Mouse (Mus musculus) c-Kit-positive CD71-positive TER-119-negative erythroid progenitor cells, embryonic 14.5 days (primary cell): ENCODE measurements around the gene Rbbp6.

Experiments used
- DNase-seq: peaks from one replicate; pipeline ENCODE4 v3.0.0-alpha.2; 2013; ENCODE audit warnings: low read depth

Rbbp6 gene

GRCm38 (mm10) chr7:122970864-122971420 is 5.5 kb downstream of the Rbbp6 start:
- DNase-seq, result no peak

- no peak for DNase-seq
These were observed 6.7 kb downstream of the Rbbp6 start for GRCm38 (mm10) chr7:122972006-122972689.

GRCm38 (mm10) chr7:122979514-122979913 is 14.0 kb downstream of the Rbbp6 start:
- no peak for DNase-seq

DNA sequence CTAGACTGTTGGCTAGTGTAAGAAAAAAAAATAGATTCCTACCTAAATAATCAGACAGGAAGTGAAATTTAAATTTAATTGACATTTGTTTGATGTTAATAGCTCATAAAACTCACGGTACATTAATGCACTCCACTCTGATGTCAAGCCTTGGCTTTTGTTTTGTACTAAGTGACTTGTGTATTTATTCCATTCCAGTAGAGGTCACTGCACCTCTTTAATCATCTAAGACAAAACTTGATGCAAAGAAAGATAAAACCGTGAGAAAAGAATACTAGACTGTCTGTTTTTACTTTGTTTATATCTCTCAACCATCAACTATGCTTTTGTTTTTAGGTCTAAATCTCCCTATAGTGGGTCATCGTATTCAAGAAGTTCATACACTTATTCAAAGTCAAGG is 32.7 kb downstream of the Rbbp6 start:
- no peak for DNase-seq

DNA sequence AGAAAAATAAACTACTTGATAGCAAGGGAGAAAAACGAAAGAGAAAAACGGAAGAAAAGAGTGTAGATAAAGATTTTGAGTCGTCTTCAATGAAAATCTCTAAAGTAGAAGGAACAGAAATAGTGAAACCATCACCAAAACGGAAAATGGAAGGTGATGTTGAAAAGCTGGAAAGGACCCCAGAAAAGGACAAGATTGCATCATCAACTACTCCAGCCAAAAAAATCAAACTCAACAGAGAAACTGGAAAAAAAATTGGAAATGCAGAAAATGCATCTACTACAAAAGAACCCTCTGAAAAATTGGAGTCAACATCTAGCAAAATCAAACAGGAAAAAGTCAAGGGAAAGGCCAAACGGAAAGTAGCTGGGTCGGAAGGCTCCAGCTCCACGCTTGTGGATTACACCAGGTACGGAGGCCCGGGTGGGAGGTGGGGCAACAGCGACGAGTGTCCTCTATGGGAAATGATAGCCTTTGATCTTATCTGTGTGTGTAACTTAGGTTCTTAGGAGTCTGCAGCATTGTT is 34.4 kb downstream of the Rbbp6 start:
- no peak for DNase-seq

DNA sequence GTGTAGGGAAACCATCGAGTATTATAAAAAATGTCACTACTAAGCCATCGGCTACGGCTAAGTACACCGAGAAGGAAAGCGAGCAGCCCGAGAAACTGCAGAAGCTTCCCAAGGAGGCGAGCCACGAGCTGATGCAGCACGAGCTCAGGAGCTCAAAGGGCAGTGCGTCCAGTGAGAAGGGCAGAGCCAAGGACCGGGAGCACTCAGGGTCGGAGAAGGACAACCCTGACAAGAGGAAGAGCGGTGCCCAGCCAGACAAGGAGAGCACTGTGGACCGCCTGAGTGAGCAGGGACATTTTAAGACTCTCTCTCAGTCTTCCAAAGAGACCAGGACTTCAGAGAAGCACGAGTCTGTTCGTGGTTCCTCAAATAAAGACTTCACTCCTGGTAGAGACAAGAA is 35.3 kb downstream of the Rbbp6 start:
- no peak for DNase-seq

- no peak for DNase-seq
These were observed 36.0 kb downstream of the Rbbp6 start for GRCm38 (mm10) chr7:123001341-123002027.

DNA sequence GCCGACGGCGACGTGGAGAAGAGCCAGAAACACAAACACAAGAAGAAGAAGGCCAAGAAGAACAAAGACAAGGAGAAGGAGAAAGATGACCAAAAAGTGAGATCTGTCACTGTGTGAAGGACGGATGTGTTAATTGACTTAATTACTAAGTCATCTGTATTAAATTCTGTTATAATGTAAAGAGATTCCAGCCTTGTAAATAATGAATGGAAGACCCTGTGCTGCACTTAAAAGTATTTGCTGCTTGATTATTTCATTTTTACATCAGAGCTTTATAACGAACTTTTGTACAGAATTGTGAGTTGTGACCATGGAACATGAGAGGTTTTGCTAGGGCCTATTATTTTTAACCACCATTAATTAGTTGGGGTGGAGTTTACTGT is 36.5 kb downstream of the Rbbp6 start:
- no peak for DNase-seq

GRCm38 (mm10) chr7:123003207-123003606 is 37.7 kb downstream of the Rbbp6 start:
- no peak for DNase-seq

GRCm38 (mm10) chr7:123004442-123004841 is 39.0 kb downstream of the Rbbp6 start:
- DNase-seq, result no peak

DNA sequence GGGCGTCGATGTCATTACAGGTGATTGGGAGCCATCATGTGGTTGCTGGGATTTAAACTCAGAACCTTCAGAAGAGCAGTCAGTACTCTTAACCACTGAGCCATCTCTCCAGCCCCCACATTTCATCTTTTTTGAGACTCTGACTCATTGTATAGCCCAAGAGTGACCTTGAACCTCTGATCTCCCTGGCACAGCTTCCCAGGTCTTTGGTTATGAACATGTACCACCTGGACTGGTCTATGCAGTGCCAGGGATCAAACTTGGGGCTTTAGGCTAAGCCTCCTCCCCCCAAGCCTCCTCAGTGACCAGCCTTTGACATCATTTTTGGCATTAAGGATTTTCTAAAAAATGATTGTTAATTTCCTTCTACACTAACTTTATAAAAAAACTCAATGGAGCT is 40.8 kb downstream of the Rbbp6 start:
- DNase-seq, result no peak

- no peak for DNase-seq
These were observed 42.3 kb downstream of the Rbbp6 start for GRCm38 (mm10) chr7:123007743-123008142.

- DNase-seq, result no peak
These were observed 48.0 kb downstream of the Rbbp6 start for GRCm38 (mm10) chr7:123013466-123013865.

DNA sequence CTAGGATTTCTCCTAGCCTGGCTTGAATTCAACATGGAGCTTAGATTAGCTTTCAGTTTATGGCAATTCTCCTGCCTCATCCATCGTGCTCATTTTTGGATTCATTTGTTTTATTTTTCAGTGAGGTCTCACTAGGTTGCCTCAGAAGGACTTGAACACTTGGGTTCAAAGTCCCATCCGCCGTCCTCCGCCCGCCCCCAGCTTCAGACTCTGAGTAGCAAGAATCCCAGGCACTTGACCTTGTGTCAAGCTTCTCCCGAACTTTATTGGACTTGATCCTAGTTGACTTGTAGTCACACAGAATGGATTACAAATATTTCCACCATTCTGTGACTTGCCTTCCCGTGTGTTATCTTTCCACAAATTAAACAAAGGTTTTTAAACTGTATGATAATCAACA is 49.2 kb downstream of the Rbbp6 start:
- DNase-seq, result no peak

- DNase-seq, result peak; percentile 17
These were observed 52.1 kb downstream of the Rbbp6 start for GRCm38 (mm10) chr7:123017627-123018026.

GRCm38 (mm10) chr7:123025123-123025522 is 59.6 kb downstream of the Rbbp6 start:
- DNase-seq, result no peak

DNA sequence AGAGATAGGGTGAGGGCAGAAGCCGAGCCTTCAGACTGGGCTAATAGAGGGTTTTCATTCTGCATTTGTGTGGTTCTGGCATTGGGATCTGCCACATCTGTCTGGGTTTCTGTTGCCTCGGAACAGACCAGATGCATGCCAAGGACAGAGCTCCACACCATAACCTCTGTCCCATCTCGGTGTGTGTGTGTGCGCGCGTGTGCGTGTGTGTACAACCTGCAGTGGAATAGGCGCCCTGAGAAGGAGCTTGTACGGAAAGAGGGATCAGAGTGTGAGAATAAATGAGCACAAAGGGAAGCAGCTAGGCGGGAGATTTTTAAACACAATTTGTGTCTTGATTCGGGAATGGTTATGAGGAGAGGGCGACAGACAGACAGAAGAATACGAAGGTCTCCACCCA is 64.8 kb downstream of the Rbbp6 start:
- DNase-seq, result no peak

DNA sequence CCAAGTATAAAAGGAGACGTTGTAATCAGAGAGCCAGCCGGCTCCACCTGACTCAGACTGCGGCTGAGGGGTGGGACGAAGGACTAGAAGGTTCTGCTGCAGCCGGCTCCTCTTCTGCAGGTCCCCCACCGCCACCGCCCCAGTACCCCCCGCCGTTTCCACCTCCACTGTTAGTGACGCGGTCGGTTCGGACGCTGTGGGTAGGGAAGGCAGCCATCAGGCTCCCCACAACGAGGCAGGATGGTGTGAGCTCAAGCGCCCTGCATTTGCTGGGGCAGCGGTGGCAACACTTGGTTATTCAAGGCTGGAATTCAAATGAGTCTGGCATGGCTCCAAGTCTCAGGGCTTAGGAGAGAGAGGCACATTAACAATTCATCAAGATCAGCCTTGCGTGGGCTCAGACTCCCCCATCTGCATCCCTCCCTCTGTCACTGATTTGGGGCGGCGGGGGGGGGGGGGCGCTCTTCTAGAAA is 65.3 kb downstream of the Rbbp6 start:
- DNase-seq, result no peak

DNA sequence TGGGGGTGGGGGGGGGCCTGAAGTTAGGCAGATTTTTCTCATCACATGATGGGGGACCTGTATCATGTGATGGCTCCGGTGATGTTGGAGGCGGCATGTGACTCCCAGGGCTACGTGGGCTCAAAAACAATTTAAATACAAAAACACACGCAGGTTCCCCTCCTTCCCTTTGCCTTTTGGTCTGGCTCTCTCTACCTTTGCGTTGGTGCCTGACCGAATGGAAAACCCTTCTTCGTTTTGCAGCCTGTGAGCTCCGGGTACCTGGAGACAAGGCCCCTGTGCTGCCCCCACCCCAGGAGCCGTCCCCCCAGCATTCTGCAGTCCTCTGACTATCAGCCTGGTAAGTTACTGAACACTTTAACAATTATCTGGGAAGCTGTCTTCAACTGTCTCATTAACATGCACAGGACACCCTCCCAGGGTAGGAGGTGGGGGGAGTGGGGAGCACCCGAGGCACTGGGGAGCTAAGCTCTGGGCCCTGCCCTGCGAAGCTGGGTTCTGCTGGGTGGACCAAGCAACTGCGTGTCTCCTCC is 65.8 kb downstream of the Rbbp6 start:
- no peak for DNase-seq

GRCm38 (mm10) chr7:123035314-123035713 is 69.8 kb downstream of the Rbbp6 start:
- DNase-seq, result no peak

- peak; percentile 15 for DNase-seq
These were observed 73.8 kb downstream of the Rbbp6 start for GRCm38 (mm10) chr7:123039302-123039701.

- DNase-seq, result no peak
These were observed 79.7 kb downstream of the Rbbp6 start for GRCm38 (mm10) chr7:123045146-123045545.
